Mouse (Mus musculus) cerebellum, adult 2 months (tissue): ENCODE measurements around the gene March11.

Experiments
- CTCF ChIP-seq: fragments of 200-500 bp; IDR thresholded peaks from 2 replicates; pipeline ENCODE4 v1.5.1; 2011; ENCODE audit warnings: low read depth, mild to moderate bottlenecking, control low read depth, low read length, moderate library complexity, borderline replicate concordance; ENCODE audit not compliant: insufficient read depth
- POLR2A ChIP-seq: fragments of 200-500 bp; IDR thresholded peaks from 2 replicates; pipeline ENCODE4 v1.6.1; 2011; ENCODE audit warnings: low read length, control low read depth, borderline replicate concordance; ENCODE audit not compliant: insufficient read depth

- TF ChIP-seq CTCF = no peak
- TF ChIP-seq POLR2A = no peak
These were observed 11.6 kb downstream of the March11 start for GRCm38 (mm10) chr15:26320402-26320801.
